Mouse (Mus musculus) lung, postnatal 0 days (tissue): ENCODE results near the gene Mad1l1.

Experiments
- CTCF ChIP-seq: IDR thresholded peaks from 2 replicates; pipeline ENCODE4 v1.5.1; 2016; ENCODE audit warnings: antibody characterized with exemption, mild to moderate bottlenecking
- EP300 ChIP-seq: IDR thresholded peaks from 2 replicates; pipeline ENCODE4 v1.6.1; 2016; ENCODE audit warnings: antibody characterized with exemption, mild to moderate bottlenecking, control low read depth

GRCm38 (mm10) chr5:140150694-140151093, 170.7 kb downstream of the Mad1l1 start:
- no peak for TF ChIP-seq CTCF
- no peak for TF ChIP-seq EP300
